Mouse (Mus musculus): Measurements from ENCODE around the gene Gm10447. TPM values are rescaled to one million over a fixed set of nuclear protein-coding genes. Genes with fewer than 3 reads are reported as not detected.

Gene Gm10447
- polyA plus RNA-seq, 1 experiment from 2014 or later = 0.09 TPM

DNA sequence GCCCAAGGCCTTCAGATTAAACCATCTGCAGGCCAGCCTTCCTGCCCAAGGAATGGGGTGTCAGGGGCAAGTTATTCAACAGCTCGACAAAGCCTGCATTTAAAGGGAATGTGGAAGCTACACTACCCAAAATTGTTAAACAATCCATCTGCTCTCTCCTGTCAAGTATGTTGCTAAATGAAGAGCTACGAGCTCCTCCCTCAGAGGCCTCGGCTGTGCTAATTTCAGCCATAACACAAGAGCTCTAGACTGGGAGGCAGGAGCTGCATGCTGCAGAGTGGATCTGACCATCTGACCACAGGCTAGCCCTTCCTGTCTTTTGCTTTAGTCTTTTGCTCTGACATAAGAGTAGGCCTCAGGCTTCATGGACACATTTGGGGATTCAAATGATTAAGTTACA, 31.7 kb downstream of the Gm10447 start:
- Histone ChIP-seq H3K27me3 (no peaks in the 10 kb centered on the region), H3K4me3 (replicated peaks) (no peak overlapping the region), H3K4me1 (replicated peaks) (peaks cover 16% of the 10 kb centered on the region), H3K36me3 (replicated peaks) (peaks cover 24% of the 10 kb centered on the region), H3K9me3 (replicated peaks) (no peaks in the 10 kb centered on the region), H3K9ac (no peak overlapping the region), H3K4me2 (no peak overlapping the region), H3K27ac (replicated peaks) (peak overlapping the region; percentile 12)
- WGBS (ENCODE audit: insufficient replicate concordance) = 54% methylated on average over 3 of the region's 3 CpGs
- ATAC-seq (ENCODE audit: insufficient read depth) = no peak

DNA sequence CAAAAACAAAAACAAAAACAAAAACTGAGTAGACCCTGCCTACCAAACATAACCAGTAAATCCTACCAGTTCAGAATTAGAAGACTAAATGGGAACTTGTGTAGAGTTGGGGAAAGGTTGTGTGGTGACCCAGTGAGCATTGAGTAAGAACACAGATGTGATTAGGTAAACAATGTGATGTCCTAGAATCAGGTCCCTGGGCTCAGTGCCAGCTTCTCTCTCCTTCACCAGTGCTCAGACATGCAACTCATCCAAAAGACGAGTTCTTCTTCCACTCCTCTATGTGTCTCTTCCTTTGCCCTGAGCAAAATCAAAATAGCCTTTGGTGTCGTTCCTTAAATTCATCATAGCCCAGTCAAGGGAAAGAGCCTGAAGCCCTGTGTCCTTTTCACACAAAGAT, 32.1 kb downstream of the Gm10447 start:
- Histone ChIP-seq H3K36me3 (replicated peaks) (peaks cover 25% of the 10 kb centered on the region), H3K27ac (replicated peaks) (no peak overlapping the region), H3K9ac (no peak overlapping the region), H3K9me3 (replicated peaks) (no peaks in the 10 kb centered on the region), H3K4me1 (replicated peaks) (peaks cover 12% of the 10 kb centered on the region), H3K4me2 (no peak overlapping the region), H3K27me3 (no peaks in the 10 kb centered on the region), H3K4me3 (replicated peaks) (no peak overlapping the region)
- ATAC-seq (ENCODE audit: insufficient read depth) = no peak
- WGBS (ENCODE audit: insufficient replicate concordance) = 45% methylated on average over 2 of the region's 2 CpGs

DNA sequence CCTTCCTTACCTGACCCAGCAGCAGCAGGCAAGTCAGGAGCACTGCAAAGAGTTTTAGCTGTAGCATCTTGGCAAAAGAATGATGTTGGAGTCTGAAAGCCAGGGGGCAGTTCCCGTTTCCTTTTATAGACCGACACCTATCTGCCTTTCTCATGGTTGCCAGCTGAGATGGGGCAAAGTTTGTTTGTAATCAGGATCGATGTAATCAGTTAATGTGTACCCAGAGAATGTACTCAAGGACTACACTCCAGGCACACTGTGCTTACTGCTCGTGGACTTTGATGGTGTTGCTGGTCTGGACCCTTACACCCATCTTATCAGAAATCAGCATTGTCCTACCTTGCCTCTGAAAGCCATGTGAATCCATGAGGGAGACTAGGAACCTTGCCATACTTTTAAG, 33.9 kb downstream of the Gm10447 start, which contains the start of gene Leap2:
Leap2 (minus strand) TSS at position 135 of the 400 bp plus-strand sequence.
- H3K4me2 ChIP-seq = peak within 1 kb of the TSS; percentile 31; the same call in 1 of the 2 replicates
- peak within 1 kb of the TSS; percentile 63 for H3K27ac ChIP-seq (replicated peaks)
- ATAC-seq (ENCODE audit: insufficient read depth) = peak; percentile 74
- H3K4me1 ChIP-seq (replicated peaks) = no peaks in the 10 kb centered on the region
- peak within 1 kb of the TSS; percentile 43 for H3K4me3 ChIP-seq (replicated peaks)
- peaks cover 14% of the 10 kb centered on the region for H3K36me3 ChIP-seq (replicated peaks)
- no peak within 1 kb of the TSS; the same call in 1 of the 2 replicates for H3K9ac ChIP-seq
- no peaks in the 10 kb centered on the region for H3K27me3 ChIP-seq
- 59% methylated on average over 4 of the region's 4 CpGs for WGBS (ENCODE audit: insufficient replicate concordance)
- no peaks in the 10 kb centered on the region for H3K9me3 ChIP-seq (replicated peaks)

DNA sequence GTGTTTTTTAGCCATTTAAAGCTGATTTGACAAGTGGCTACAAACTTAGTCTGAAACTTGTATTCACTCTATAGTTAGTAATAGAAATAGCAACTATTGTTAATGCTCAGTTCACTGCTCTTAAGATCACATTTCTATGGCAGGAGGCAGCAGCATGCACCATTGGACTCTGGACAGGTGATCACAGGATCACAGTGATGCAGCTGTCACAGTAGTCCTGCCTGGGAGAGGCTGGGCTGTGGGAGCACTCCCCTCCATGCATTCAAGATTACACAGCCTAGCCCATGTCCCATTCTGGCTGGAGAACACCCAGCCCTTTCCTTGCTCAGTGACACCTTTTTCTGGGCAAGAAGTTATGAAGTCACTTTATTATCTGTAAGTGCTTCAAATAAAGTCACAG, 38.9 kb downstream of the Gm10447 start:
- ATAC-seq (ENCODE audit: insufficient read depth) = no peak
- Histone ChIP-seq H3K9me3 (replicated peaks) (no peaks in the 10 kb centered on the region), H3K9ac (no peak overlapping the region), H3K36me3 (replicated peaks) (peaks cover 48% of the 10 kb centered on the region), H3K4me2 (no peak overlapping the region), H3K4me3 (replicated peaks) (no peak overlapping the region), H3K4me1 (replicated peaks) (no peaks in the 10 kb centered on the region), H3K27me3 (no peaks in the 10 kb centered on the region), H3K27ac (replicated peaks) (no peak overlapping the region)

DNA sequence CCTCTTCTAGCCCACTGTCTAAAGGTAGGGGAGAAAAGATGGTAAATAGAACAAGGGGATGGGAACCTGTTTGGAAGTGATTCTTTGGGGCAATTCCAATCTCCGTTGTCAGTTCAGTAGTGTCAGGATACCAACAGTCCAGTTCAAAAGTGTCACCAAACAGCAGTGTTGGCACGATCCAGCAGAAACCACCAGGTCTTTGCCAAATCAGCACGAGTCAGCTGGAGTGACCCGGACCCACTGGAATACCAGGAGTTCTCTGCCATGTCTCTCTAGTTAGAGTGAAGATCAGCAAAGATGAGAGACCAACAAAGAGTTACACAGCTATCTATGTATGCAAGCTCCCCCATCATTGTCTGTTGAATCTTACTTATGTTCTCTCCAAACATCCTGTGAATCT, 43.0 kb downstream of the Gm10447 start:
- Histone ChIP-seq H3K36me3 (replicated peaks) (peaks cover 69% of the 10 kb centered on the region), H3K4me2 (no peak overlapping the region), H3K9ac (no peak overlapping the region), H3K4me1 (replicated peaks) (no peaks in the 10 kb centered on the region), H3K27me3 (no peaks in the 10 kb centered on the region), H3K9me3 (replicated peaks) (no peaks in the 10 kb centered on the region), H3K27ac (replicated peaks) (no peak overlapping the region), H3K4me3 (replicated peaks) (no peak overlapping the region)
- 83% methylated on average over 4 of the region's 4 CpGs for WGBS (ENCODE audit: insufficient replicate concordance)
- ATAC-seq (ENCODE audit: insufficient read depth) = no peak

DNA sequence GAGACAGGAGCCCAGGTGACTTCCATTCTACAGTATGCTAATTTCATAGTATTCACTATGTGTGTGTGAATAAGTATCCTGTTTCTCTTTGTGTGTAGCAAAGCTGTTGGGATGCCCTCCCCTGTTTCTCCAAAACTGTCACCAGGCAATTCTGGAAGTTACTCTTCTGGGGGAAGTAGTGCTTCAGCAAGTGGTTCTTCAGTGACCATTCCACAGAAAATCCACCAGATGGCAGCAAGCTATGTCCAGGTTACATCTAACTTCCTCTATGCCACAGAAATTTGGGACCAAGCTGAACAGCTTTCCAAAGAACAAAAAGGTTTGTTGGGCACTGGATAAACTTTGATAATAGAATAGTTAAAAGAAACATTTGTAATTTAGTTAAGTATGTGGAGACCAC, 45.2 kb downstream of the Gm10447 start:
- no peak overlapping the region for H3K4me3 ChIP-seq (replicated peaks)
- ATAC-seq (ENCODE audit: insufficient read depth) = no peak
- H3K36me3 ChIP-seq (replicated peaks) = peaks cover 78% of the 10 kb centered on the region
- H3K9me3 ChIP-seq (replicated peaks) = no peaks in the 10 kb centered on the region
- H3K9ac ChIP-seq = no peak overlapping the region
- H3K27me3 ChIP-seq = no peaks in the 10 kb centered on the region
- H3K4me2 ChIP-seq = no peak overlapping the region
- H3K27ac ChIP-seq (replicated peaks) = no peak overlapping the region
- no peaks in the 10 kb centered on the region for H3K4me1 ChIP-seq (replicated peaks)

Small RNA genes lying within 50 kb of the gene (microRNA-seq; reads per million reads assigned to microRNA genes)
- not detected for gene Mir6920

Other genes with a start within 250 kb of the Gm10447 start
- gene Hspa4, start 156.7 kb downstream of the Gm10447 start, polyA plus RNA-seq (2015; fragmentation: Nextera tagmentation; extraction: Ambion mirVana) = 37.1 and 41.7 TPM in 2 replicates
- gene Zcchc10, start 132.4 kb downstream of the Gm10447 start, polyA plus RNA-seq (2015; fragmentation: Nextera tagmentation; extraction: Ambion mirVana) = 7.2 and 7.8 TPM in 2 replicates
- 8.0 and 9.7 TPM in 2 replicates for gene Aff4, start 106.3 kb downstream of the Gm10447 start, polyA plus RNA-seq (2015; fragmentation: Nextera tagmentation; extraction: Ambion mirVana)
- 49.7 and 54.7 TPM in 2 replicates for gene Leap2, start 33.9 kb downstream of the Gm10447 start, polyA plus RNA-seq (2015; fragmentation: Nextera tagmentation; extraction: Ambion mirVana)
- 473 and 512 TPM in 2 replicates for gene Uqcrq, start 26.3 kb downstream of the Gm10447 start, polyA plus RNA-seq (2015; fragmentation: Nextera tagmentation; extraction: Ambion mirVana)
- gene Gdf9, start 26.1 kb downstream of the Gm10447 start, polyA plus RNA-seq (2015; fragmentation: Nextera tagmentation; extraction: Ambion mirVana) = 0.13 and 0.24 TPM in 2 replicates
- gene Shroom1, start 95 bp upstream of the Gm10447 start, polyA plus RNA-seq (2015; fragmentation: Nextera tagmentation; extraction: Ambion mirVana) = 2.9 and 4.0 TPM in 2 replicates
- not detected in 2 replicates for gene Gm9837, start 13.4 kb upstream of the Gm10447 start, polyA plus RNA-seq (2015; fragmentation: Nextera tagmentation; extraction: Ambion mirVana)
- gene Gm9945, start 23.1 kb upstream of the Gm10447 start, polyA plus RNA-seq (2015; fragmentation: Nextera tagmentation; extraction: Ambion mirVana) = 0.62 and 0.99 TPM in 2 replicates
- 18.7 and 23.0 TPM in 2 replicates for gene Sowaha, start 23.2 kb upstream of the Gm10447 start, polyA plus RNA-seq (2015; fragmentation: Nextera tagmentation; extraction: Ambion mirVana)
- 18.2 and 18.3 TPM in 2 replicates for gene Sept8, start 62.1 kb upstream of the Gm10447 start, polyA plus RNA-seq (2015; fragmentation: Nextera tagmentation; extraction: Ambion mirVana)
- 7.3 and 7.5 TPM in 2 replicates for gene Kif3a, start 110.3 kb upstream of the Gm10447 start, polyA plus RNA-seq (2015; fragmentation: Nextera tagmentation; extraction: Ambion mirVana)
- gene Il4, start 161.6 kb upstream of the Gm10447 start, polyA plus RNA-seq (2015; fragmentation: Nextera tagmentation; extraction: Ambion mirVana) = 0.35 and 0.52 TPM in 2 replicates
- not detected in 2 replicates for gene Il13, start 177.6 kb upstream of the Gm10447 start, polyA plus RNA-seq (2015; fragmentation: Nextera tagmentation; extraction: Ambion mirVana)

Data from liver, embryonic 15.5 days (tissue).